Mouse (Mus musculus) ES-E14 (cell line): Measurements from ENCODE around the gene Sypl.

Source experiments
- CHD2 ChIP-seq: IDR thresholded peaks from 2 replicates; pipeline ENCODE4 v1.6.1; 2014; ENCODE audit warnings: mild to moderate bottlenecking, low read depth, low read length, inconsistent platforms
- ZNF384 ChIP-seq: IDR thresholded peaks from 2 replicates; pipeline ENCODE4 v1.6.1; 2012; ENCODE audit warnings: low read depth, low read length, inconsistent platforms

DNA sequence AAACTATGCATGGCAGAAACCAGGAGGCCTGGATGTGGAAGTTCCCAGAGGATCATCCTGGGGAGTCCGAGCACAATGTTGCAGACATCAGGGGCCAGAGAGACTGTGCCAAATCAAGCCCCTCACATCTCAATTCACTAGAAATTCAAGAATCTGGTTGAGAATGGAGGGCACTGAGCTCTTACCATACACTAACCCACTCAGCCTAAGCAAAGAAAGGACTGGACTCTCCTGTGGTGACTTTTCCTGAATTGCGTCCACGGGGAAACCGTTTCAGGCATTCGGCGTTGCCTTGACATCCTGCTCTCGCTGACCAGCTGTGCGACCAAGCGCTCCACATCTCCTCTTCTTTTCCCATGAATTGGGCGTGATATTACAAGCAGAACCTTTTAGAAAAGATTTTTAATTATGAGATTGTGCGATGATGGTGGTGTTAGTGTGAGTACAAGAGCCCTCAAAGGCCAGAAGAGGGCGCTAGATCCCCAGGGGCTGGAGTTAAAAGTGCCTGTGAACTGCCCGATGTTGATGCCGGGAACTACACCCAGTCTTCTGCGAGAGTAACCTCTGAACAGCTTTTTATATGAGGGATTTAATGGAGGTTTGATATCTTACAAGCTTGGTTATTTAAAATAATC is 43.0 kb upstream of the Sypl start:
- TF ChIP-seq ZNF384, result no peak
- TF ChIP-seq CHD2, result no peak
